Mouse (Mus musculus): Measurements from ENCODE around the gene Arhgef12.

Arhgef12 gene

GRCm38 (mm10) chr9:43109125-43109524 is 2.1 kb upstream of the Arhgef12 start:
- no peak for DNase-seq (ENCODE audit: low spot score in 2 of 2)

GRCm38 (mm10) chr9:43108721-43109120 is 1.7 kb upstream of the Arhgef12 start:
- DNase-seq (ENCODE audit: low spot score in 2 of 2) = no peak

GRCm38 (mm10) chr9:43108081-43108480 is 1.0 kb upstream of the Arhgef12 start:
- DNase-seq (ENCODE audit: low spot score in 2 of 2) = no peak

- no peak for DNase-seq (ENCODE audit: low spot score in 2 of 2)
Observed at GRCm38 (mm10) chr9:43107555-43107954, 516 bp upstream of the Arhgef12 start.

- peak in 1 of 2 experiments; percentile 33 for DNase-seq (ENCODE audit: low spot score in 2 of 2)
Observed at GRCm38 (mm10) chr9:43106426-43107186, 433 bp downstream of the Arhgef12 start.

- peak; percentile 83 to 89 for DNase-seq (ENCODE audit: low spot score in 2 of 2)
Observed at GRCm38 (mm10) chr9:43105664-43106361, 1.2 kb downstream of the Arhgef12 start.

- peak in 1 of 2 experiments; percentile 27 for DNase-seq (ENCODE audit: low spot score in 2 of 2)
Observed at GRCm38 (mm10) chr9:43104873-43105663, 2.0 kb downstream of the Arhgef12 start.

- no peak for DNase-seq (ENCODE audit: low spot score in 2 of 2)
Observed at GRCm38 (mm10) chr9:43104526-43104872, 2.5 kb downstream of the Arhgef12 start.

- no peak for DNase-seq (ENCODE audit: low spot score in 2 of 2)
Observed at GRCm38 (mm10) chr9:43103675-43104299, 3.3 kb downstream of the Arhgef12 start.

- DNase-seq (ENCODE audit: low spot score in 2 of 2) = no peak
Observed at GRCm38 (mm10) chr9:43102931-43103330, 4.1 kb downstream of the Arhgef12 start.

GRCm38 (mm10) chr9:43101936-43102595 is 5.0 kb downstream of the Arhgef12 start:
- DNase-seq (ENCODE audit: low spot score in 2 of 2) = no peak

GRCm38 (mm10) chr9:43098922-43099321 is 8.1 kb downstream of the Arhgef12 start:
- DNase-seq (ENCODE audit: low spot score in 2 of 2) = no peak

GRCm38 (mm10) chr9:43097801-43098557 is 9.1 kb downstream of the Arhgef12 start:
- no peak for DNase-seq (ENCODE audit: low spot score in 2 of 2)

GRCm38 (mm10) chr9:43096337-43096736 is 10.7 kb downstream of the Arhgef12 start:
- DNase-seq (ENCODE audit: low spot score in 2 of 2) = no peak

GRCm38 (mm10) chr9:43094828-43095227 is 12.2 kb downstream of the Arhgef12 start:
- no peak for DNase-seq (ENCODE audit: low spot score in 2 of 2)

- no peak for DNase-seq (ENCODE audit: low spot score in 2 of 2)
Observed at GRCm38 (mm10) chr9:43093803-43094202, 13.2 kb downstream of the Arhgef12 start.

GRCm38 (mm10) chr9:43085686-43086285 is 21.3 kb downstream of the Arhgef12 start:
- no peak for DNase-seq (ENCODE audit: low spot score in 2 of 2)

- no peak for DNase-seq (ENCODE audit: low spot score in 2 of 2)
Observed at GRCm38 (mm10) chr9:43084496-43085362, 22.3 kb downstream of the Arhgef12 start.

GRCm38 (mm10) chr9:43083441-43084055 is 23.5 kb downstream of the Arhgef12 start:
- no peak for DNase-seq (ENCODE audit: low spot score in 2 of 2)

All from urinary bladder, adult 18-20 months (tissue).